Mouse (Mus musculus) liver, embryonic 13.5 days (tissue): ENCODE data around the gene Tmem201. TPM values are rescaled to one million over a fixed set of nuclear protein-coding genes. Genes with fewer than 3 reads are reported as not detected.

Experiments
- ATAC-seq: fragments of 200-750 bp; cut with Nextera tagmentation; 2 replicates; pipeline ENCODE4 v1.8.0; 2017; ENCODE audit warnings: low read depth, mild to moderate bottlenecking, moderate number of reproducible peaks, moderate library complexity
- DNase-seq: peaks from one replicate; pipeline ENCODE4 v3.0.0; 2022
- H3K27ac ChIP-seq: fragments of 300-500 bp; sonication (generic); 2 replicates; pipeline ENCODE4 v1.5.1; 2015; ENCODE audit warnings: moderate library complexity, mild to moderate bottlenecking, inconsistent platforms
- H3K27me3 ChIP-seq: fragments of 300-500 bp; sonication (generic); 2 replicates; pipeline ENCODE4 v1.6.1; 2015; ENCODE audit warnings: mild to moderate bottlenecking, inconsistent platforms
- H3K36me3 ChIP-seq: fragments of 300-500 bp; sonication (generic); 2 replicates; pipeline ENCODE4 v1.6.1; 2015; ENCODE audit warnings: mild to moderate bottlenecking, inconsistent platforms
- H3K4me1 ChIP-seq: fragments of 300-500 bp; sonication (generic); replicated peaks from 2 replicates; pipeline ENCODE4 v1.6.1; 2015; ENCODE audit warnings: inconsistent platforms
- H3K4me2 ChIP-seq: fragments of 300-500 bp; sonication (generic); 2 replicates; pipeline ENCODE4 v1.6.1; 2015; ENCODE audit warnings: inconsistent platforms, mild to moderate bottlenecking, moderate library complexity
- H3K4me3 ChIP-seq: fragments of 300-500 bp; sonication (generic); replicated peaks from 2 replicates; pipeline ENCODE4 v1.5.1; 2015; ENCODE audit warnings: mild to moderate bottlenecking, inconsistent platforms
- H3K9ac ChIP-seq: fragments of 300-500 bp; sonication (generic); 2 replicates; pipeline ENCODE4 v1.6.1; 2015; ENCODE audit warnings: mild to moderate bottlenecking, inconsistent platforms
- H3K9me3 ChIP-seq: fragments of 300-500 bp; sonication (generic); replicated peaks from 2 replicates; pipeline ENCODE4 v1.6.1; 2016; ENCODE audit warnings: inconsistent platforms
- WGBS: fragments of 180-500 bp; shearing (Covaris S2); methylation state at CpG from one replicate; pipeline ENCODE4 v1.1.7; 2015; ENCODE audit not compliant: insufficient replicate concordance; 5-methylcytosine and 5-hydroxymethylcytosine counted together
- polyA plus RNA-seq: library from polyadenylated mRNA; unstranded; fragments of >200 nt; fragmentation: Nextera tagmentation; extraction: Ambion mirVana; gene quantifications from 2 replicates; pipeline ENCODE4 v1.2.1, GENCODE M21; 2015

Tmem201 gene
- polyA plus RNA-seq, 1 experiment from 2014 or later: 6.9 TPM

GRCm38 (mm10) chr4:149719686-149720085, 18.2 kb downstream of the Tmem201 start:
- H3K4me1 ChIP-seq: no peaks in the 10 kb centered on the region
- no peaks in the 10 kb centered on the region for H3K27me3 ChIP-seq
- 73% methylated on average over 6 of the region's 6 CpGs for WGBS
- H3K4me2 ChIP-seq: no peak overlapping the region
- no peak overlapping the region for H3K9ac ChIP-seq
- DNase-seq (no peak), ATAC-seq (no peak)
- no peaks in the 10 kb centered on the region for H3K9me3 ChIP-seq
- H3K36me3 ChIP-seq: peaks cover 92% of the 10 kb centered on the region
- no peak overlapping the region for H3K4me3 ChIP-seq
- no peak overlapping the region for H3K27ac ChIP-seq

- ATAC-seq: no peak
- DNase-seq: no peak
- Histone ChIP-seq H3K9me3 (no peaks in the 10 kb centered on the region), H3K4me1 (peaks cover 2% of the 10 kb centered on the region; the same call in 1 of the 2 replicates), H3K27me3 (no peaks in the 10 kb centered on the region), H3K27ac (no peak overlapping the region), H3K4me3 (no peak overlapping the region), H3K4me2 (no peak overlapping the region), H3K9ac (no peak overlapping the region), H3K36me3 (peaks cover 49% of the 10 kb centered on the region)
- WGBS: 67% methylated on average over 3 of the region's 3 CpGs
Measured at GRCm38 (mm10) chr4:149714542-149714941, 23.3 kb downstream of the Tmem201 start.

- Histone ChIP-seq H3K27me3 (no peaks in the 10 kb centered on the region), H3K27ac (no peak overlapping the region), H3K9ac (no peak overlapping the region), H3K4me3 (no peak overlapping the region), H3K36me3 (peaks cover 23% of the 10 kb centered on the region), H3K4me1 (peaks cover 2% of the 10 kb centered on the region; the same call in 1 of the 2 replicates), H3K9me3 (no peaks in the 10 kb centered on the region), H3K4me2 (no peak overlapping the region)
- DNase-seq (no peak), ATAC-seq (no peak; the same call in 1 of the 2 replicates)
- 26% methylated on average over 7 of the region's 7 CpGs for whole genome bisulfite sequencing
Measured at GRCm38 (mm10) chr4:149711955-149712354, 25.9 kb downstream of the Tmem201 start.

GRCm38 (mm10) chr4:149711485-149711884, 26.4 kb downstream of the Tmem201 start:
- peaks cover 18% of the 10 kb centered on the region for H3K36me3 ChIP-seq
- H3K27ac ChIP-seq: no peak overlapping the region
- H3K4me3 ChIP-seq: no peak overlapping the region
- 76% methylated on average over 5 of the region's 5 CpGs for WGBS
- H3K27me3 ChIP-seq: no peaks in the 10 kb centered on the region
- no peak overlapping the region for H3K4me2 ChIP-seq
- DNase-seq: no peak
- ATAC-seq: no peak
- H3K9me3 ChIP-seq: no peaks in the 10 kb centered on the region
- H3K4me1 ChIP-seq: peaks cover 2% of the 10 kb centered on the region; the same call in 1 of the 2 replicates
- H3K9ac ChIP-seq: no peak overlapping the region

GRCm38 (mm10) chr4:149710510-149710909, 27.3 kb downstream of the Tmem201 start:
- no peak overlapping the region for H3K4me2 ChIP-seq
- 17% methylated on average over 5 of the region's 5 CpGs for WGBS
- no peak overlapping the region for H3K4me3 ChIP-seq
- no peaks in the 10 kb centered on the region for H3K9me3 ChIP-seq
- no peak overlapping the region for H3K27ac ChIP-seq
- peaks cover 2% of the 10 kb centered on the region; the same call in 1 of the 2 replicates for H3K4me1 ChIP-seq
- ATAC-seq (peak; percentile 81), DNase-seq (peak; percentile 32)
- peaks cover 9% of the 10 kb centered on the region for H3K36me3 ChIP-seq
- no peak overlapping the region for H3K9ac ChIP-seq
- H3K27me3 ChIP-seq: no peaks in the 10 kb centered on the region

- ATAC-seq (no peak), DNase-seq (no peak)
- Histone ChIP-seq H3K9me3 (no peaks in the 10 kb centered on the region), H3K36me3 (no peaks in the 10 kb centered on the region), H3K4me1 (peaks cover 22% of the 10 kb centered on the region), H3K4me3 (no peak overlapping the region), H3K27me3 (no peaks in the 10 kb centered on the region), H3K9ac (no peak overlapping the region), H3K27ac (no peak overlapping the region), H3K4me2 (no peak overlapping the region)
- WGBS: 74% methylated on average over 8 of the region's 8 CpGs
Measured at GRCm38 (mm10) chr4:149705941-149706340, 31.9 kb downstream of the Tmem201 start.

GRCm38 (mm10) chr4:149705298-149705697, 32.5 kb downstream of the Tmem201 start:
- Histone ChIP-seq H3K4me1 (peaks cover 22% of the 10 kb centered on the region), H3K36me3 (no peaks in the 10 kb centered on the region), H3K27ac (no peak overlapping the region), H3K9me3 (no peaks in the 10 kb centered on the region), H3K4me2 (no peak overlapping the region), H3K27me3 (no peaks in the 10 kb centered on the region; the same call in 1 of the 2 replicates), H3K9ac (no peak overlapping the region), H3K4me3 (no peak overlapping the region)
- DNase-seq (no peak), ATAC-seq (no peak)
- WGBS: 34% methylated on average over 7 of the region's 7 CpGs

- no peaks in the 10 kb centered on the region for H3K9me3 ChIP-seq
- H3K36me3 ChIP-seq: no peaks in the 10 kb centered on the region
- no peak for DNase-seq
- 20% methylated on average over 19 of the region's 19 CpGs for WGBS
- 0 out of 2 replicates have a peak, but pooled peaks have one; percentile 5 for ATAC-seq
- H3K4me2 ChIP-seq: peak within 1 kb of the TSS; percentile 19; the same call in 1 of the 2 replicates
- no peak within 1 kb of the TSS for H3K4me3 ChIP-seq
- no peak within 1 kb of the TSS for H3K27ac ChIP-seq
- H3K9ac ChIP-seq: no peak within 1 kb of the TSS
- no peaks in the 10 kb centered on the region; the same call in 1 of the 2 replicates for H3K27me3 ChIP-seq
- H3K4me1 ChIP-seq: peaks cover 36% of the 10 kb centered on the region
Measured at GRCm38 (mm10) chr4:149702210-149702979, 35.4 kb downstream of the Tmem201 start, which contains the start of gene Pik3cd. Gene Pik3cd (minus strand): TSS chr4:149702571.

- peak; percentile 44; the same call in 1 of the 2 replicates for ATAC-seq
Measured at GRCm38 (mm10) chr4:149701426-149702209, 36.2 kb downstream of the Tmem201 start.

GRCm38 (mm10) chr4:149699953-149700352, 37.9 kb downstream of the Tmem201 start:
- no peaks in the 10 kb centered on the region for H3K9me3 ChIP-seq
- H3K36me3 ChIP-seq: no peaks in the 10 kb centered on the region
- WGBS: 74% methylated on average over 4 of the region's 4 CpGs
- DNase-seq (no peak), ATAC-seq (no peak)
- H3K27me3 ChIP-seq: peaks cover 5% of the 10 kb centered on the region; the same call in 1 of the 2 replicates
- no peak overlapping the region for H3K9ac ChIP-seq
- no peak overlapping the region for H3K27ac ChIP-seq
- peak overlapping the region; percentile 4; the same call in 1 of the 2 replicates for H3K4me2 ChIP-seq
- peaks cover 55% of the 10 kb centered on the region for H3K4me1 ChIP-seq
- H3K4me3 ChIP-seq: no peak overlapping the region

More at GRCm38 (mm10) chr4:149701426-149702209, 36.2 kb downstream of the Tmem201 start:
- no peak overlapping the region for H3K9ac ChIP-seq
- H3K4me2 ChIP-seq: peak overlapping the region; percentile 19; the same call in 1 of the 2 replicates
- no peak overlapping the region for H3K4me3 ChIP-seq
- peaks cover 44% of the 10 kb centered on the region for H3K4me1 ChIP-seq
- DNase-seq: no peak
- peaks cover 5% of the 10 kb centered on the region; the same call in 1 of the 2 replicates for H3K27me3 ChIP-seq
- 50% methylated on average over 18 of the region's 18 CpGs for WGBS
- no peak overlapping the region for H3K27ac ChIP-seq
- H3K36me3 ChIP-seq: no peaks in the 10 kb centered on the region
- no peaks in the 10 kb centered on the region for H3K9me3 ChIP-seq

- ATAC-seq (peak; percentile 79), DNase-seq (peak; percentile 56)
- H3K4me2 ChIP-seq: peak overlapping the region; percentile 79
- WGBS: under 1% methylated on average over 35 of the region's 35 CpGs
- no peaks in the 10 kb centered on the region for H3K9me3 ChIP-seq
- peak overlapping the region; percentile 55 for H3K27ac ChIP-seq
- peaks cover 57% of the 10 kb centered on the region for H3K4me1 ChIP-seq
- peak overlapping the region; percentile 62 for H3K4me3 ChIP-seq
- H3K36me3 ChIP-seq: no peaks in the 10 kb centered on the region
- peak overlapping the region; percentile 71 for H3K9ac ChIP-seq
- peaks cover 5% of the 10 kb centered on the region; the same call in 1 of the 2 replicates for H3K27me3 ChIP-seq
Measured at GRCm38 (mm10) chr4:149698197-149698821, 39.5 kb downstream of the Tmem201 start.
